Mouse (Mus musculus) hindbrain, embryonic 14.5 days (tissue): ENCODE measurements at regions not wholly inside any gene's neighbourhood (a gene's known extent, or its start where the extent isn't known, plus 50 kb on each side); places are given as distances from the start of the nearest gene placed in this dataset.

Experiments used
- ATAC-seq: fragments of 200-750 bp; cut with Nextera tagmentation; 2 replicates; pipeline ENCODE4 v1.8.0; 2017; ENCODE audit warnings: moderate number of reproducible peaks, mild to moderate bottlenecking, moderate TSS enrichment, moderate library complexity; ENCODE audit not compliant: low FRiP score
- DNase-seq: peaks from one replicate; pipeline ENCODE4 v3.0.0-alpha.2; 2015; ENCODE audit warnings: low spot score
- H3K27ac ChIP-seq: fragments of 300-500 bp; sonication (generic); 2 replicates; pipeline ENCODE4 v1.5.1; 2014; ENCODE audit warnings: mild to moderate bottlenecking, moderate library complexity
- H3K27me3 ChIP-seq: fragments of 300-500 bp; sonication (generic); 2 replicates; pipeline ENCODE4 v1.6.1; 2014; ENCODE audit warnings: mild to moderate bottlenecking, low read length, mixed read lengths; ENCODE audit not compliant: control insufficient read depth, insufficient read depth
- H3K36me3 ChIP-seq: fragments of 300-500 bp; sonication (generic); replicated peaks from 2 replicates; pipeline ENCODE4 v1.6.1; 2014; ENCODE audit not compliant: control insufficient read depth, insufficient read depth
- H3K4me1 ChIP-seq: fragments of 300-500 bp; sonication (generic); replicated peaks from 2 replicates; pipeline ENCODE4 v1.6.1; 2014; ENCODE audit warnings: antibody characterized with exemption, low read length, mixed read lengths; ENCODE audit not compliant: control insufficient read depth, insufficient read depth
- H3K4me2 ChIP-seq: fragments of 300-500 bp; sonication (generic); replicated peaks from 2 replicates; pipeline ENCODE4 v1.6.1; 2014; ENCODE audit warnings: mild to moderate bottlenecking, moderate library complexity
- H3K4me3 ChIP-seq: fragments of 300-500 bp; sonication (generic); replicated peaks from 2 replicates; pipeline ENCODE4 v1.5.1; 2014; ENCODE audit warnings: mild to moderate bottlenecking, low read length
- H3K9ac ChIP-seq: fragments of 300-500 bp; sonication (generic); 2 replicates; pipeline ENCODE4 v1.6.1; 2014
- H3K9me3 ChIP-seq: fragments of 300-500 bp; sonication (generic); 2 replicates; pipeline ENCODE4 v1.6.1; 2016; ENCODE audit warnings: low read length; ENCODE audit not compliant: control insufficient read depth
- WGBS: fragments of 180-500 bp; shearing (Covaris S2); extraction: QIAGEN DNeasy Blood & Tissue Kit; methylation state at CpG from one replicate; pipeline ENCODE4 v1.1.7; 2014; 5-methylcytosine and 5-hydroxymethylcytosine counted together

DNA sequence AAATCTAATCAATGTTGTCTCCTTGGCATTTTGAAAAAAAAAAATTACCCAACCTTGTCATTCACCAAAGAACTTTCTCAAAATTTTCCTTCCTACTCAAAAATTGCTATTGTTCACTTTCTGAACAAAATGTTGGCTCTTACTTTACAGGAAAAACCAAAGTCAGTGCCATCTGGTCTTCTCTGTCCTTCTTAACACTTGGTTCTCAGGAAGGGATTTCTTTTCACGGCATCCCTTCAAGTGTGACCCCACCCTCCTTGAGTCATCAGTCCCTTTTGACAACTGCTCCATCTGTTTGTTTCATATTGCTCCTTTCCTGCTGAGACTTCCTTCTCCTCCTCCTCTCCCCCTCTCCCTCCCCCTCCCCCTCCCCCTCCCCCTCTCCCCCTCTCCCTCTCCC, 245.1 kb upstream of the Pex5l start:
- Histone ChIP-seq H3K4me3 (no peak overlapping the region), H3K36me3 (no peaks in the 10 kb centered on the region), H3K4me2 (no peak overlapping the region), H3K27ac (no peak overlapping the region), H3K9ac (no peak overlapping the region), H3K9me3 (no peaks in the 10 kb centered on the region), H3K27me3 (no peaks in the 10 kb centered on the region), H3K4me1 (no peaks in the 10 kb centered on the region)
- WGBS, result 64% methylated on average over 1 of the region's 1 CpGs
- DNase-seq, result no peak
- ATAC-seq, result no peak

DNA sequence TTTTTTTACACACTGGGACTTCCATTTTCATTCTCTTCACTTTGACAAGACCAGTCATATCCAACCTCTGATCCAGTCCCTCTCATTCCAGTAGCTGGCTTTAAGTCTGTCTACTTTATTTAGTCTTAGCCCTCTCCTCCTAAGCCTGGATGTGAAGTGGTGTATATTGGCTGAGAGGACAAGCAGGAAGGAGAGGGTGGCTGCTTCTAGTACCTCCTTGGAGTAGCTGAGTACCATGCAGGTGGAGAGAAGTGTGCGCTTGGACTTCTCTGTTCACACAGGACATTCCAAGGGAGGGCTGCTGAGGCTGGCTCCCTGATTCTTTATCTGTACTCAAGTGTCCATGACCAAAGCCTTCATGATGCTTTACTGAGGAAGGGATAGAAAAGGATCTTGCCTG, 240.6 kb upstream of the Pex5l start:
- H3K27ac ChIP-seq, result no peak overlapping the region
- H3K27me3 ChIP-seq, result no peaks in the 10 kb centered on the region
- H3K4me1 ChIP-seq, result no peaks in the 10 kb centered on the region
- H3K9ac ChIP-seq, result no peak overlapping the region
- no peak overlapping the region for H3K4me2 ChIP-seq
- WGBS, result 96% methylated on average over 1 of the region's 1 CpGs
- no peak overlapping the region for H3K4me3 ChIP-seq
- no peaks in the 10 kb centered on the region for H3K9me3 ChIP-seq
- DNase-seq (no peak), ATAC-seq (no peak)
- no peaks in the 10 kb centered on the region for H3K36me3 ChIP-seq

DNA sequence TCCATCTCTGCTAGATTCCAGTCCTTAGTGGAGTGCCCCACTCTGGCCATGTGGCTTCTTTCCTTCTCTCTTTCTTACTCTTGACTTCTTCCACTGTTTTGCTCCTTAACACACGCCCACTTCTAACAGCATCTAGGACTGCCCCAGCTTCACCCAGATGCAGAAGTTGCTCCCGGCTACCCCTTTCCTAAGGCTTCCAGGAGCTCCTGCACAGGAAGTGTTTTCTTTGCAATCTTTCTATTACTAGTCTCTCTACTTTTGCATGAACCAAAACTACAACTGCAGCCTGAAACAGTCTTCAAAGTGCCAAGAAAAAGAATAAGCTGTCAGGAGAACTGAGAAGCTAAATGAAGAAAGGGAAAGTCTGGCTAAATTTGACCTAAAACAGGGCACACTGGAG, 236.6 kb upstream of the Pex5l start:
- Histone ChIP-seq H3K4me1 (no peaks in the 10 kb centered on the region), H3K27ac (no peak overlapping the region), H3K36me3 (no peaks in the 10 kb centered on the region), H3K27me3 (no peaks in the 10 kb centered on the region), H3K9me3 (no peaks in the 10 kb centered on the region), H3K4me3 (no peak overlapping the region), H3K9ac (no peak overlapping the region), H3K4me2 (no peak overlapping the region)
- ATAC-seq (no peak), DNase-seq (no peak)
- WGBS, result 81% methylated on average over 2 of the region's 2 CpGs

DNA sequence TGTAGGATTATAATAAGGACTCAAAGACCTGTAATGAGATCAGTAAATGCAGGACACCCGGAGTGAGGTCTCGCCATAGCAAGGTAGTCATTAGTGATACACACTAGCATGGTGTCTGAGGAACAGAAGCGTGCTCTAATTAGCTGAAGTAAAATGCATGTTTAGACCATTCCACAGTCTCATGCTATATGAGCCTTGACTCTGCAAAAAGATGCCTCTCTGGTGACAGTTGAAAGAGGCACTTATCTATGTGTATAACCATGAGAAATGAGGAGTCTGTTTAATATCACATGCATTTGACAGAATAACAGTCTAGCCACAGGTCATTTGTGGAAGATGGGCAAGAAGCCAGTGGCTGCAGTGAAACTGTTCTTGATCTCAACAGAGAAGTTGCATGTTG, 232.1 kb upstream of the Pex5l start:
- Histone ChIP-seq H3K4me2 (no peak overlapping the region), H3K27me3 (no peaks in the 10 kb centered on the region), H3K27ac (no peak overlapping the region), H3K36me3 (no peaks in the 10 kb centered on the region), H3K9ac (no peak overlapping the region), H3K9me3 (no peaks in the 10 kb centered on the region), H3K4me1 (no peaks in the 10 kb centered on the region), H3K4me3 (no peak overlapping the region)
- WGBS, result 83% methylated on average over 3 of the region's 3 CpGs
- peak; percentile 51; the same call in 1 of the 2 replicates for ATAC-seq
- no peak for DNase-seq

DNA sequence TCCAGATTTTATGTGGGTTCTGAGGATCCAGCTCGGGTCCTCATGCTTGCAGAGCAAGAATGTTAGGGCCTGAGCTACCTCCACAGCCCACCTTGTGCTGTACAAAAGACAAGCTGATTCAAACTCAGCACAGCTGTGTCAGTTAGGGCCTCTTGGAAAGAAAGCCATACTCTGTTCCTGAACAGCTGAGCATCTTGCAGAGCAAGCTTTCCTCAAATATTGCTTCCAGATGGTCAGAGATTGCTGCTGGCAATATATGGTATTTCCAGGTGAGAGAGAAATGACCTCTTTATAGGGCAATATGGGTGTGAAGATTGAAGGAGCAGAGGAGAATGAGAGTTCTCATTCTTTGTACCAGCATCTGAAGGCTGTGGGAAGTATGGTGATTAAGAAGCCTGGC, 229.8 kb upstream of the Pex5l start:
- Histone ChIP-seq H3K4me2 (no peak overlapping the region), H3K4me3 (no peak overlapping the region), H3K4me1 (no peaks in the 10 kb centered on the region), H3K9ac (no peak overlapping the region), H3K27me3 (no peaks in the 10 kb centered on the region), H3K27ac (no peak overlapping the region), H3K9me3 (no peaks in the 10 kb centered on the region), H3K36me3 (no peaks in the 10 kb centered on the region)
- WGBS, result 77% methylated on average over 1 of the region's 1 CpGs
- no peak for DNase-seq
- ATAC-seq, result no peak

DNA sequence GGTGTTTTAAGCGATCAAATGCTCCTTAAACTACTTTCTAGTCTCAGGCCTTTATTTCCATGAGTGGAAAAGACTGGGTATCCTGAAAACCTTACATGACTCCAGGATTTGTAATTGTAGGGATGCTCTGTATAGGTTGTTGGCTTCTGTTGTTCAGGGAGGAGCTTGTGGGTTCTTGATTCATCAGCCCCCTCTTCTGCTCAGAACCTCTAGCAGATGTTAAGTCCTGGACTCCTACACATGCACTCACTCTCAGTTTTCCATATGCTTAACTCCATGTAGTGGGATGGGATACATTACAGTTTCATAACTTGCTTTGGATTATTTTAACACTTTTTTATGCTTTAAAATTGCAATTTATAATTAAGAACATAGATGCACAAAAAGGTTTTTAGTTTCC, 220.5 kb upstream of the Pex5l start:
- no peaks in the 10 kb centered on the region for H3K9me3 ChIP-seq
- no peak overlapping the region for H3K4me2 ChIP-seq
- no peaks in the 10 kb centered on the region for H3K27me3 ChIP-seq
- WGBS, result 97% methylated on average over 1 of the region's 1 CpGs
- ATAC-seq, result no peak
- no peaks in the 10 kb centered on the region for H3K36me3 ChIP-seq
- H3K9ac ChIP-seq, result no peak overlapping the region
- no peak overlapping the region for H3K27ac ChIP-seq
- H3K4me3 ChIP-seq, result no peak overlapping the region
- DNase-seq, result no peak
- no peaks in the 10 kb centered on the region for H3K4me1 ChIP-seq

DNA sequence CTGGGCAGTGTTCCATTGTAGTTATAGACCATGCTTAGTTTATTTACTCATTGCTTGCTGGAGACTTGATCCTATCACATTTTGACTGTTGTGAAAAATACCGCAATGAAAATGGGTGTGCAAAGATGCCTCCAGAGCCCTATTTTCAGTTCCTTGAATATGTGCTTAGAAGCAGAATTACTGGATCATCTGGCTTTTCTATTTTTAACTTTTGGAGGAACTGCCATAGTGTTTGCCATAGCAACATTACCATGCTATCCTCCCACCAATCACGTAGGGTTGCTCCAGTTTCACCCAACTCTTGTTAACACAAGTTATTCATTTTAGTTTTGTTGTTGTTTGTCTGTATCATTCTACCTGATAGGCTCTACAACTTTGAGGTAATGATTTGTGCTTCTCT, 217.0 kb upstream of the Pex5l start:
- no peak overlapping the region for H3K4me2 ChIP-seq
- H3K9ac ChIP-seq, result no peak overlapping the region
- no peaks in the 10 kb centered on the region for H3K27me3 ChIP-seq
- no peak overlapping the region for H3K27ac ChIP-seq
- no peak for ATAC-seq
- DNase-seq, result no peak
- H3K36me3 ChIP-seq, result no peaks in the 10 kb centered on the region
- no peaks in the 10 kb centered on the region for H3K9me3 ChIP-seq
- no peaks in the 10 kb centered on the region for H3K4me1 ChIP-seq
- no peak overlapping the region for H3K4me3 ChIP-seq
- WGBS, result 99% methylated on average over 2 of the region's 2 CpGs

DNA sequence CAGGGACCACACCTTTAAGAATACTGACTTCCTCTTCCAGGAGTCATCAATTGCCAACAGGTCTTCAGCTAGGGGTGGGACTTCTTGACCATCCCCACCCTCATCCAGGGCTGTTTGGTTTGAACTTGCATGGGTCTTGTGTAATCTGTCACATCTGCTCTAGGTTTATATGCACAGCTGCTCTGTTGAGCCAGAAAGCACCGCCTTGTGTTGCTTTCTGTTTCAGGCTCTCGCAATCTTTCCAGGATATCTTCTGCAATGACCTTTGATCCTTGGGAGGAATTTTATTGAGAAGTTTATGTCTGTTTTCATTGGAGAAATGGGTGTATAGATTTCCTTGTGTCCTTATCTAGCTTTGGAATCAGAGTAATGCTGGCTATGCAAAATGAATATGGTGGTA, 210.8 kb upstream of the Pex5l start:
- no peak for ATAC-seq
- no peaks in the 10 kb centered on the region for H3K36me3 ChIP-seq
- H3K27me3 ChIP-seq, result no peaks in the 10 kb centered on the region
- H3K9ac ChIP-seq, result no peak overlapping the region
- WGBS, result 93% methylated on average over 2 of the region's 2 CpGs
- no peaks in the 10 kb centered on the region for H3K9me3 ChIP-seq
- H3K4me1 ChIP-seq, result no peaks in the 10 kb centered on the region
- H3K4me3 ChIP-seq, result no peak overlapping the region
- no peak for DNase-seq
- H3K27ac ChIP-seq, result no peak overlapping the region
- no peak overlapping the region for H3K4me2 ChIP-seq

DNA sequence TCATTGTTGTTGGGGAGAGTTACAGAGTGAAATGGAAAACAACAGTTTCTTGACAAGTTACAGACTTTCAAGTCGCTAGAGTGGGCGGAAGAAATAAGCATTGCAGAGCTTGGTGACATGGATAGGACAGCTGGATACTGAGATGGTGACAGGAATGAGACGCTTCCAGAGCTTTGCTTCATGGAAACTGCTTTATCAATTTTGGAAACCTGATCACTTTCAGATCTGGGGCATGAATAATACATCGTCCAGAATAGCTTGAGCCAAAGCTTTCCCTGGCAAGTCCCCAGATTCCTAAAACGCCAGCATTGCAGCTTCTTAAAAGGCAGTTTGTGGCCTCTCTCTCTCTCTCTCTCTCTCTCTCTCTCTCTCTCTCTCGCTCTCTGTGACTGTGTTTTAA, 207.9 kb upstream of the Pex5l start:
- 79% methylated on average over 6 of the region's 6 CpGs for WGBS
- H3K9ac ChIP-seq, result no peak overlapping the region
- H3K36me3 ChIP-seq, result no peaks in the 10 kb centered on the region
- no peak overlapping the region for H3K4me3 ChIP-seq
- H3K9me3 ChIP-seq, result no peaks in the 10 kb centered on the region
- H3K4me1 ChIP-seq, result no peaks in the 10 kb centered on the region
- no peak overlapping the region for H3K4me2 ChIP-seq
- no peak for ATAC-seq
- no peak for DNase-seq
- no peak overlapping the region for H3K27ac ChIP-seq
- H3K27me3 ChIP-seq, result no peaks in the 10 kb centered on the region

DNA sequence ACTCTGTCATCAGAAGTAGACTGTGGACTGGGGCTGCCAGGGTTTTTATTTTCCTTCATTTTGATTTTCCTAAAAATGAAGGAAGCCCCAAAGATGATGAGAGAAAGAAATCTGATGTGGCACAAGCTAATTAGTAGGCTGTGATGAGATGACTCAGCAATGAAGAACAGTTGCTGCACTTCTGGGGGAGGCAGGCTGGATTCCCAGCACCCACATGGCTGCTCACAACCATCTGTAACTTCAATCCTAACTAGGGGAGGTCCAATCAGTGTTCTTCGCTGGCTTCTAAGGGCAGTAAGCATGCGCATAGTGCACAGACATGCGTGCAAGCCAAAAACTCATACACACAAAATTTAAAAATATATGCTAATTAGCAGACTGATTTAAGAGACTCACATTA, 191.0 kb upstream of the Pex5l start:
- H3K27me3 ChIP-seq, result no peaks in the 10 kb centered on the region
- H3K4me2 ChIP-seq, result no peak overlapping the region
- H3K27ac ChIP-seq, result no peak overlapping the region
- H3K36me3 ChIP-seq, result no peaks in the 10 kb centered on the region
- DNase-seq, result no peak
- no peaks in the 10 kb centered on the region for H3K9me3 ChIP-seq
- no peak overlapping the region for H3K9ac ChIP-seq
- no peak overlapping the region for H3K4me3 ChIP-seq
- no peak for ATAC-seq
- no peaks in the 10 kb centered on the region for H3K4me1 ChIP-seq
- WGBS, result 95% methylated on average over 3 of the region's 3 CpGs
